Mouse (Mus musculus): ENCODE data around the gene Oma1. TPM values are rescaled to one million over a fixed set of nuclear protein-coding genes. Genes with fewer than 3 reads are reported as not detected.

The Oma1 gene
- polyA plus RNA-seq, 1 experiment from 2014 or later = 18.6 TPM

- Histone ChIP-seq H3K36me3 (ENCODE audit: control insufficient read depth, insufficient read depth, low read length) (no peaks in the 10 kb centered on the region), H3K4me2 (ENCODE audit: low read depth, low read length) (no peak overlapping the region), H3K4me3 (ENCODE audit: low read depth, low read length) (no peak overlapping the region), H3K9me3 (ENCODE audit: control insufficient read depth, low read length) (no peaks in the 10 kb centered on the region), H3K27ac (replicated peaks; ENCODE audit: low read depth, low read length) (no peak overlapping the region), H3K9ac (ENCODE audit: low read depth, low read length) (no peak overlapping the region), H3K27me3 (replicated peaks; ENCODE audit: control insufficient read depth, insufficient read depth, low read length) (no peaks in the 10 kb centered on the region), H3K4me1 (ENCODE audit: control insufficient read depth, insufficient read depth, low read length) (no peaks in the 10 kb centered on the region)
- DNase-seq (ENCODE audit: low spot score) (no peak), ATAC-seq (ENCODE audit: low read depth) (no peak)
- WGBS = 74% methylated on average over 4 of the region's 4 CpGs
Measured at GRCm38 (mm10) chr4:103385835-103386787, 72.5 kb downstream of the Oma1 start.

DNA sequence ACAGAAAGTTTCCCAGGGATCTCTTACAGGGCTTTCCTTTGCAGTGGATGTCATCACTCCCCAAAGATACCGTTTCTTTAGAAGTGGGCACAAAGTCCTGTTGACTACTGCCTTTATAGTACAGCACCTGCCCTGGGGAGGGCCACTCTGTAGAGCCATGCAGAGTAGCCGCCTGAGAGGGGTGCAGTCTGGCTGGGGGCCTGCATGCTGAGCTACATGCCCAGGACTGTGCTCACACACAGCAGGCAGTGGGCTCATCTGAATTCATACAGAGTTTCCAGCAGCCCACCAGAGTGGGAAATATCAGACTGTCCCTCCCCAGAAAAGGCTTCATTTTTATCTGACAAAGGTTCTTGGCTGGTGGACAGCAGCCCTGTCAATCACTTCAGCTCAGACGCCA is 73.7 kb downstream of the Oma1 start:
- DNase-seq (ENCODE audit: low spot score) (no peak), ATAC-seq (ENCODE audit: low read depth) (no peak)
- Histone ChIP-seq H3K9ac (ENCODE audit: low read depth, low read length) (no peak overlapping the region), H3K27me3 (replicated peaks; ENCODE audit: control insufficient read depth, insufficient read depth, low read length) (no peaks in the 10 kb centered on the region), H3K36me3 (ENCODE audit: control insufficient read depth, insufficient read depth, low read length) (no peaks in the 10 kb centered on the region), H3K4me1 (ENCODE audit: control insufficient read depth, insufficient read depth, low read length) (no peaks in the 10 kb centered on the region), H3K4me3 (ENCODE audit: low read depth, low read length) (no peak overlapping the region), H3K9me3 (ENCODE audit: control insufficient read depth, low read length) (no peaks in the 10 kb centered on the region), H3K27ac (replicated peaks; ENCODE audit: low read depth, low read length) (no peak overlapping the region), H3K4me2 (ENCODE audit: low read depth, low read length) (no peak overlapping the region)
- 81% methylated on average over 3 of the region's 3 CpGs for WGBS

GRCm38 (mm10) chr4:103388530-103389178 is 75.0 kb downstream of the Oma1 start:
- no peaks in the 10 kb centered on the region for H3K27me3 ChIP-seq (replicated peaks; ENCODE audit: control insufficient read depth, insufficient read depth, low read length)
- no peak overlapping the region for H3K4me3 ChIP-seq (ENCODE audit: low read depth, low read length)
- H3K4me2 ChIP-seq (ENCODE audit: low read depth, low read length) = no peak overlapping the region
- WGBS = 70% methylated on average over 8 of the region's 8 CpGs
- no peak overlapping the region for H3K9ac ChIP-seq (ENCODE audit: low read depth, low read length)
- DNase-seq (ENCODE audit: low spot score) (no peak), ATAC-seq (ENCODE audit: low read depth) (no peak)
- H3K36me3 ChIP-seq (ENCODE audit: control insufficient read depth, insufficient read depth, low read length) = no peaks in the 10 kb centered on the region
- no peak overlapping the region for H3K27ac ChIP-seq (replicated peaks; ENCODE audit: low read depth, low read length)
- no peaks in the 10 kb centered on the region for H3K9me3 ChIP-seq (ENCODE audit: control insufficient read depth, low read length)
- H3K4me1 ChIP-seq (ENCODE audit: control insufficient read depth, insufficient read depth, low read length) = no peaks in the 10 kb centered on the region

DNA sequence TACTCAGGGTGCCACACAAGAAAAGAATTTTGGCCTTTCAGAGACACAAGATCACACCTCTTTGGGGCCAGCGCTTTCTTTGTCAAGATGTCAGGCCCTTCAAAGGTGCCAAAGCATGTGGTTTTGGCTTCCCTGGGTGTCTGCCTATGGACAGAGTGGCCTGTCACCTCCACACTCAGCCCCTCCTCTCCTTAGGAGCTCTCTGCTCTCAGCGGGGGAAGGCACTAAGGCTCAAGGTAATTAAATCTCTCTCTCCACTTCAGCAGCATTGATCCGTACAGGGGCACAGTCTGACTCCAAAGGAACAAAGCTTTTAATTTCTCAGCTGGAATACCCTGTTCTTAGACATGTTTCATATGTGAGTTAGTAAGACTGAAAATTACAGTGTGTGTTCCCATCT is 76.0 kb downstream of the Oma1 start:
- H3K4me2 ChIP-seq (ENCODE audit: low read depth, low read length) = no peak overlapping the region
- no peak for ATAC-seq (ENCODE audit: low read depth)
- no peak overlapping the region for H3K4me3 ChIP-seq (ENCODE audit: low read depth, low read length)
- H3K36me3 ChIP-seq (ENCODE audit: control insufficient read depth, insufficient read depth, low read length) = no peaks in the 10 kb centered on the region
- DNase-seq (ENCODE audit: low spot score) = no peak
- no peak overlapping the region for H3K9ac ChIP-seq (ENCODE audit: low read depth, low read length)
- H3K27ac ChIP-seq (replicated peaks; ENCODE audit: low read depth, low read length) = no peak overlapping the region
- WGBS = 33% methylated on average over 3 of the region's 3 CpGs
- H3K27me3 ChIP-seq (replicated peaks; ENCODE audit: control insufficient read depth, insufficient read depth, low read length) = no peaks in the 10 kb centered on the region
- H3K9me3 ChIP-seq (ENCODE audit: control insufficient read depth, low read length) = no peaks in the 10 kb centered on the region
- no peaks in the 10 kb centered on the region for H3K4me1 ChIP-seq (ENCODE audit: control insufficient read depth, insufficient read depth, low read length)

GRCm38 (mm10) chr4:103390499-103390898 is 76.9 kb downstream of the Oma1 start:
- no peaks in the 10 kb centered on the region for H3K9me3 ChIP-seq (ENCODE audit: control insufficient read depth, low read length)
- 63% methylated on average over 2 of the region's 2 CpGs for WGBS
- no peak overlapping the region for H3K9ac ChIP-seq (ENCODE audit: low read depth, low read length)
- no peaks in the 10 kb centered on the region for H3K4me1 ChIP-seq (ENCODE audit: control insufficient read depth, insufficient read depth, low read length)
- ATAC-seq (ENCODE audit: low read depth) (no peak), DNase-seq (ENCODE audit: low spot score) (no peak)
- no peaks in the 10 kb centered on the region for H3K36me3 ChIP-seq (ENCODE audit: control insufficient read depth, insufficient read depth, low read length)
- H3K27ac ChIP-seq (replicated peaks; ENCODE audit: low read depth, low read length) = no peak overlapping the region
- H3K27me3 ChIP-seq (replicated peaks; ENCODE audit: control insufficient read depth, insufficient read depth, low read length) = no peaks in the 10 kb centered on the region
- no peak overlapping the region for H3K4me2 ChIP-seq (ENCODE audit: low read depth, low read length)
- H3K4me3 ChIP-seq (ENCODE audit: low read depth, low read length) = no peak overlapping the region

- no peak for ATAC-seq (ENCODE audit: low read depth)
- Histone ChIP-seq H3K27ac (replicated peaks; ENCODE audit: low read depth, low read length) (no peak overlapping the region), H3K36me3 (ENCODE audit: control insufficient read depth, insufficient read depth, low read length) (no peaks in the 10 kb centered on the region), H3K9me3 (ENCODE audit: control insufficient read depth, low read length) (no peaks in the 10 kb centered on the region), H3K9ac (ENCODE audit: low read depth, low read length) (no peak overlapping the region), H3K27me3 (replicated peaks; ENCODE audit: control insufficient read depth, insufficient read depth, low read length) (no peaks in the 10 kb centered on the region), H3K4me1 (ENCODE audit: control insufficient read depth, insufficient read depth, low read length) (no peaks in the 10 kb centered on the region), H3K4me3 (ENCODE audit: low read depth, low read length) (no peak overlapping the region), H3K4me2 (ENCODE audit: low read depth, low read length) (no peak overlapping the region)
- no peak for DNase-seq (ENCODE audit: low spot score)
- 97% methylated on average over 4 of the region's 4 CpGs for WGBS
Measured at GRCm38 (mm10) chr4:103395066-103395465, 81.5 kb downstream of the Oma1 start.

- ATAC-seq (ENCODE audit: low read depth) (no peak), DNase-seq (ENCODE audit: low spot score) (no peak)
- 70% methylated on average over 9 of the region's 9 CpGs for WGBS
- H3K9ac ChIP-seq (ENCODE audit: low read depth, low read length) = no peak overlapping the region
- no peak overlapping the region for H3K4me3 ChIP-seq (ENCODE audit: low read depth, low read length)
- no peak overlapping the region for H3K27ac ChIP-seq (replicated peaks; ENCODE audit: low read depth, low read length)
- H3K4me2 ChIP-seq (ENCODE audit: low read depth, low read length) = no peak overlapping the region
- H3K4me1 ChIP-seq (ENCODE audit: control insufficient read depth, insufficient read depth, low read length) = no peaks in the 10 kb centered on the region
- no peaks in the 10 kb centered on the region for H3K36me3 ChIP-seq (ENCODE audit: control insufficient read depth, insufficient read depth, low read length)
- no peaks in the 10 kb centered on the region for H3K9me3 ChIP-seq (ENCODE audit: control insufficient read depth, low read length)
- H3K27me3 ChIP-seq (replicated peaks; ENCODE audit: control insufficient read depth, insufficient read depth, low read length) = no peaks in the 10 kb centered on the region
Measured at GRCm38 (mm10) chr4:103395905-103396304, 82.3 kb downstream of the Oma1 start.

- 92% methylated on average over 4 of the region's 4 CpGs for WGBS
- Histone ChIP-seq H3K4me1 (ENCODE audit: control insufficient read depth, insufficient read depth, low read length) (no peaks in the 10 kb centered on the region), H3K4me2 (ENCODE audit: low read depth, low read length) (no peak overlapping the region), H3K27me3 (replicated peaks; ENCODE audit: control insufficient read depth, insufficient read depth, low read length) (no peaks in the 10 kb centered on the region), H3K4me3 (ENCODE audit: low read depth, low read length) (no peak overlapping the region), H3K9ac (ENCODE audit: low read depth, low read length) (no peak overlapping the region), H3K9me3 (ENCODE audit: control insufficient read depth, low read length) (no peaks in the 10 kb centered on the region), H3K36me3 (ENCODE audit: control insufficient read depth, insufficient read depth, low read length) (no peaks in the 10 kb centered on the region), H3K27ac (replicated peaks; ENCODE audit: low read depth, low read length) (no peak overlapping the region)
- ATAC-seq (ENCODE audit: low read depth) (no peak), DNase-seq (ENCODE audit: low spot score) (no peak)
Measured at GRCm38 (mm10) chr4:103396876-103397275, 83.3 kb downstream of the Oma1 start.

All from embryonic facial prominence, embryonic 14.5 days (tissue).